Mouse (Mus musculus): ENCODE measurements around the gene Fam181a.

Fam181a gene

GRCm38 (mm10) chr12:103310744-103311267 is at the start of gene Fam181a:
Gene Fam181a (plus strand): TSS chr12:103310975.
- DNase-seq (ENCODE audit: low spot score): no peak

GRCm38 (mm10) chr12:103262017-103262865 is 48.5 kb upstream of the Fam181a start:
- DNase-seq (ENCODE audit: low spot score): no peak

DNA sequence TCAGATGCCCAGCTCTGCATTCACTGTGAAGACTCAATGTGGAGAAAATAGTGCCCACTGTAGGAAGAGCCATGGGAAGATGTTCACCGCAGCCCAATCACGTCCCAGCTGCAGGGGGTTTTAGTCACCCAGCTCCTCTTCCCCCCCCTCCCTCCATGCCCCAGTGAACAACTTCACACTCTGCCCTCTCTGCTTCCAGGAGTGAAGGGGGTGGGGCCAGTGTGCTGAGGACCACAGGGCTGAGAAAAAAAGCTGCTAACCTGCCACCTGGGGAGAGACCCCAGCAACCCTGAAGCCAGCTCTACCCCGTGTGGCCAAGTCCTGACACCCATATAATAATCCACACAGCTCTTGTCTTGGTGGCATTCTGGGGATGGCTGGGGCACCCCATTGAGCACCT is 44.2 kb upstream of the Fam181a start:
- no peak for DNase-seq (ENCODE audit: low spot score)

DNA sequence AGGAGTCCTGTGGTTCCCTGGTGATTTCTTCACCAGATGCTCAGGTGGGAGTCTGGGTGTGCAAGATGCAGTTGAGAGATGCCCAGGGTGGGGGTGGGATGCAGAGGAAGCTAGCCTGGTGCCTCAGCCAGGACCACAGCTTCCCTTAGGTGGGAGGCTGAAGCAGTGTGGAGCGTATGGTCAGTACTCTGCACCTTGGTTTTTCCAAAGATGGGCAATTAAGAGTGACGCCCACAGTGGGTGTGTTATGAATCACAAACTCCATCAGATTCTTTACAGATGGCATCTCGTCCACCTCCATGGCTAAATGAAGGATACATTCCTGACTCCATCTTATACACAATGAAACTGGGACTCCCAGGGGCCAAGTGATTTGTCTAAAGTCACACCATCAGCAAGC is 38.6 kb upstream of the Fam181a start:
- no peak for DNase-seq (ENCODE audit: low spot score)

DNA sequence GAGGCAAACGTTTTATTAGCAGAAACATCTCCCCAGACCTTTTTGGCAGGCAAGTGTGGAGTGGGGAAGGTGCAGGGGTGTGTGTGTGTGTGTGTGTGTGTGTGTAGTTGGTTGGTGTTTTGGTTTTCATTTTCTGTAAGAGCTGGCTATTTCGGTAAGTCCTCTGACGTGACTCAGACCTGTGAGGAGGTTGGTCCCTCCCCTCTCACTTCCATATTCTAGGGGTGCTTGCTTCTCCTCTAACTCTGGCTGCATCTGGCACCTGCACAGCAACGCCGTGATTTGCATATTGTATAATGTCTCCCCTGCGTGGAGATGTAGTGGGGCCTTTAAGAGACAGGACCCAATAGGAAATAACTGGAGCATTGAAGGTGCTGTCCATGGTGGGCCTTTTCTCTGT is 37.7 kb upstream of the Fam181a start:
- DNase-seq (ENCODE audit: low spot score): no peak

GRCm38 (mm10) chr12:103273732-103274131 is 37.0 kb upstream of the Fam181a start:
- no peak for DNase-seq (ENCODE audit: low spot score)

DNA sequence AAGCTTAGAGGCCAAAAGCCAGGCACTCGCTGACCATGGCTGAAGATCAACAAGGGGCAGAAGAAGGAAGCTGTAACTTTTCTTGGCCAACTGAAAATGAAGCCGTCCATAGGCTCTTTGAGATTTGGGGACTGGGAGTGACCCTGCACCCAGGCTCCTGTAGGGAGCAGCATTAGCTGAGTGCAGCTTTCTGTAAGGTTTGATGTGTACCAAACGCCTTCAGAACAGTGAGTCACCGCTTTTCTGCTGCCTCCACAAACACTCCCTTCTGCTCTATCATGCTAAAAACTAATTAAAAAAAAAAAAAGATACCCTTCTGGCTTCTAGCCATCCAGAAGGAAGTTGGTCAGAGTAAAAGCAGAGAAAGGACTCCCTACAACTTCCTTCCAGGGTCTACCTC is 34.4 kb upstream of the Fam181a start:
- no peak for DNase-seq (ENCODE audit: low spot score)

DNA sequence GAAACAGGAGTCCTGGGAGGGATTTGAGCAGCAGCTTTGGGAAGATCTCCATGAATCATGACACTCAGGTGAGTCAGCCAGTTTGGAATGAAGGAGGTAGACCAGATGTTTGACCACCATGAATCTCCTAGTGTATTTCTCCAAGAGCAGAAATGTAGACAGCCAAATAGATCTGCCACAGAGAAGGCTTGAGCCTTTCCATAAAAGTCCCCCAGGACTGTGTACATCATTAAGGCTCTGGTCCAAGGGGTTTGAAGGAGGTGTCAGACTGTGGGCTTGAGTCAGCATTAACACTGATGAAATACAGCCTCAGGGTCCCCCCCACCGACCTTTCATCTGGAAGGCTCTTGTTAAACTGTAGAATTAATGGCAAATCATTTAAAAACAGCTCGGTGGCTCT is 29.3 kb upstream of the Fam181a start:
- DNase-seq (ENCODE audit: low spot score): no peak

DNA sequence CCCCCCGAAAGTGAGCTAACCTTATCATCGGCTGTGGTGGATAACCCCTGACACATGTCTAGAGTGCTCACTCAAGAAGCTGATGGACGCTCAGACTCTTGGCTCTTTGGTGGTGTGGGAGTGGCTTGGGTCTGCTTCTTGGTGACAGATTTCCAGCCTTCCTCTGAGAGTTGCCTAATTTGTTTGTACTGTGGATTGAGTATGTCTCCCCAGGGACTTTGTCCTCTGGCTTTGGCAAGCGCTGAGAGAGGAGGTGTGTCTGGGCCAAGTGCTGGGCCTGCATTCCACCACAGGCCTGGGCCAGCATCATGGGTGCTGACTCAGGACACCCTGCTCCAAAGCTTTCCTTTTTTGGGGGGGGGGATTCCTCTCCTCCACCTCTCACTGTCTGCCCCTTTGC is 28.9 kb upstream of the Fam181a start:
- DNase-seq (ENCODE audit: low spot score): no peak

DNA sequence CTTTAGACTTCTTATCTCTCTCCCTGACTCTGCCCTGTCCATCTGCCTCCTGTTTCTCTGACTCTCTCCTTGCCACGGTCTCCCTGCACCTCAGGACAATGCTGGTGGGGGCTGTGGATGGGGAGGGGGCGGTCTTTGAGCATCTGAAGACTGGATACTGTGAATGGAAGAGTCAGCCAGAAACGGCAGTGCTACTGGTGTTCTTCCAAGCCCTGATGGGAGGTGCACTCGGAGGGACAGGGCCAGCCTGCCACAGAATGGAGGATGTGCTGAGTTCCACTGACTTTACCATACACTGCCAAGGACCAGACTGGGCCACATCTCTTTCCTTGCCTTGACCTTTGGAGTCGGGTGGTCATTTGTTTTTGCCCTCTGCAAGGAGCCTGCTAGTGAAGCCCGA is 27.8 kb upstream of the Fam181a start:
- DNase-seq (ENCODE audit: low spot score): no peak

DNA sequence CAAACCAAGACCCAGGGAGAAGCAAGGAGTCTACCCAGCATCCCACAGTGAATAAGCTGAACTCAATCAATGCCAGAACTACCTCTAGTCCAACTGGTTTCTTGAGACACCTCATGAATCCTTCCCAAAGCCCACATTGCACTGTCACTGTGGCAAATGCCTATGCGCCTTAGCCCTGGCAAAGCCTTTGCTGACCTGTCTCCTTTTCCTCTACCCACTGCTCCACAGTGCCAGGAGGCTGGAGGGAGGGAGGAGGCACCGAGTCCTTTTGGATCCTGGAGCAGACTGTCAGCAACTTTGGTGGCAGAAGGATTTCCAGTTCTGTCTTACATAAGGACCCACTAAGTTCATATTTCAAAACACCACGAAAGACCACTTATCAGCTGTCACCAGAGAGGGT is 27.4 kb upstream of the Fam181a start:
- DNase-seq (ENCODE audit: low spot score): no peak

GRCm38 (mm10) chr12:103287276-103287675 is 23.5 kb upstream of the Fam181a start:
- no peak for DNase-seq (ENCODE audit: low spot score)

DNA sequence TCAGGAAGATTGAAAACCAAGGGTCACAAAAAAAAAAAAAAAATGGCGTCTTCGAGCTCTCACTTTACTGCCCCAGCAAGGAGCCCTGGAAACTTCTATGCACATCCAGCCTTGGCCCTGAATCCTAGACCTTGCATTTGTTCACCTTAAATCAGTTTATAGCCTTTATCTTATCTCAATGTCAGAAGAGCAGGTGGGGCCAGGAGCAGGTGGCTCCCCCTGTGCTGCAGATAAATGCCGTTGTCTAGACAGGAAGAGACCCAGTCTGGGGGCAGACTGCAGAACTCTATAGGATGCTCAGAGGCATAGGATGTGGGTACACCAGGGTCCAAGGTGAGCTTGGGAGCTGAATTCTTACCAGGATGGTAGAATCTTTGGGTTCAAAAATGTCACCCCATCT is 18.4 kb upstream of the Fam181a start:
- DNase-seq (ENCODE audit: low spot score): no peak

GRCm38 (mm10) chr12:103296292-103296691 is 14.5 kb upstream of the Fam181a start:
- no peak for DNase-seq (ENCODE audit: low spot score)

DNA sequence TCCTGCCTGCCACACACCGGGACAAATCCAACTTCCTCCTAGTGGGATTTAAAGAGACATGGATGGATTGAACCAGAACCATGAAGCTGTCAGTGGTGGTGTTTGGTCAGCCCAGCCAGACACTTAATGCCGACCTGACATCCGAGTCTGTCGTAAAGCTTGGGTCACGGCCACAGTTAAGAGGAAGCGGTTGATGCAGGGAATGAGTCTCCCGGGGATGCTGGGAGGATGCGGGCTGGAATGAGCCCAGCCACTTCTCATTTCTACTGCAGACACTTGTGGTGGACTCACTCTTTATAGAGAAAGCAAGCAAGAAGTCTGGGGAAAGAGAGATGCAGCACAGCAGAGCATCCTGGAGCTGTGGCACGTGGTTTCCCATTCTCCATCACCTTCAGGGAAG is 10.3 kb upstream of the Fam181a start:
- DNase-seq (ENCODE audit: low spot score): no peak

- DNase-seq (ENCODE audit: low spot score): peak; percentile 34
Measured at GRCm38 (mm10) chr12:103301645-103302044, 9.1 kb upstream of the Fam181a start.

GRCm38 (mm10) chr12:103302960-103303359 is 7.8 kb upstream of the Fam181a start:
- no peak for DNase-seq (ENCODE audit: low spot score)

- DNase-seq (ENCODE audit: low spot score): no peak
Measured at GRCm38 (mm10) chr12:103306224-103306623, 4.6 kb upstream of the Fam181a start.

- DNase-seq (ENCODE audit: low spot score): peak; percentile 6
Measured at GRCm38 (mm10) chr12:103306720-103307119, 4.1 kb upstream of the Fam181a start.

- no peak for DNase-seq (ENCODE audit: low spot score)
Measured at GRCm38 (mm10) chr12:103311921-103312320, 1.1 kb downstream of the Fam181a start.

- no peak for DNase-seq (ENCODE audit: low spot score)
Measured at GRCm38 (mm10) chr12:103313274-103313673, 2.5 kb downstream of the Fam181a start.

GRCm38 (mm10) chr12:103313871-103314639 is 3.3 kb downstream of the Fam181a start:
- no peak for DNase-seq (ENCODE audit: low spot score)

All from c-Kit-positive CD71-positive TER-119-positive erythroid progenitor cells, embryonic 14.5 days (primary cell).